Mouse (Mus musculus): ENCODE measurements at regions not wholly inside any gene's neighbourhood (a gene's known extent, or its start where the extent isn't known, plus 50 kb on each side); places are given as distances from the start of the nearest gene placed in this dataset.
"Not testable (repeated sequence)": the region's sequence is repeated elsewhere in the genome, so short reads cannot be mapped to it uniquely, and the experiment has no call there.

DNA sequence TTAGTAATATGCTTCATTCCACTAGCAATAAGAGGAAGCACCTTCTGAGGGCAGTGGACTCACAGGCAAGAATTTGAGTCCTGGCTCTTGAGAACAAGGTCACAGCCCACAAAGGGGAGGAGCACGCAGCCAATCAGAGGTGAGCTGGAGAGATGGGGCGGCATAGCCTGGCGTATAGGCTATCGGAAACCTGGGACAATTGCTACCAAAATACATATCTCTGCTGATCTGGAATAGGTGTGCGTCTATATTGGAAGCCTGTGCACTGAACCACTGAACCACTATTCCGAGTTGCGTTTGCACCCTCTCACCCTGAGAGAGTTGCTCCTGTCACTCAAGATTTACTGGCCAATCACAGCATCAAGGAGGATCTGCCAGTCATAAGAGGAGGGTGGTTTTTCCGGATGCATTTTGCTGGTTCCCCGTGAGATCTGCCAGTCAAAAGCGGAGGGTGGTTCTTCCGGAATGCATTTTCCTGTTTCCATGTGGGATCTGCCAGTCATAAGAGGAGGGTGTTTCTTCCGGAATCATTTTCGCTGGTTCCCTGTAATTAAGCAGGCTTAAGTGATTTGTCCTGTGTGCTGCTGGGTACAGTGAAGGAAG, 80.1 kb upstream of the Riok2 start:
- DNase-seq (ENCODE audit: low spot score in 2 of 2), result peak; percentile 92 to 95

DNA sequence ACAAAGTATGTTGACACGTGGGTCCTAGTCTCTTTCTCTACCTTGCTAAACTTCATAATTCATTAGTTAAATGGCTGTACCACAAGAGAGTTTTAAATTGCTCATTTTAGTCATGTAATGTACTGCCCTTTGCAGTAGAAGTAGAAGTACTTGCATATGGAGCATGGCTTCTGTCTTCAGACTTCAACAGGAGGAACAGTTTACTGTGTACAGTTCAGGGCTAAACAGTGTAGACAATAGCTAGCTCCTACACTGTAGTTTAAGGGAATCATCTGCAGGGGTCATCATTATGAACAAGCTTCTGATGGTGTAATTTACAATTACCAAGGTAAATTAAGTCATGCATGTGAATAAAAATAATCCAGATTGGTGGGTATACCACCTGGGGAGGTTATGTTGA, 79.1 kb upstream of the Riok2 start:
- not testable (repeated sequence) for DNase-seq (ENCODE audit: low spot score in 2 of 2)

DNA sequence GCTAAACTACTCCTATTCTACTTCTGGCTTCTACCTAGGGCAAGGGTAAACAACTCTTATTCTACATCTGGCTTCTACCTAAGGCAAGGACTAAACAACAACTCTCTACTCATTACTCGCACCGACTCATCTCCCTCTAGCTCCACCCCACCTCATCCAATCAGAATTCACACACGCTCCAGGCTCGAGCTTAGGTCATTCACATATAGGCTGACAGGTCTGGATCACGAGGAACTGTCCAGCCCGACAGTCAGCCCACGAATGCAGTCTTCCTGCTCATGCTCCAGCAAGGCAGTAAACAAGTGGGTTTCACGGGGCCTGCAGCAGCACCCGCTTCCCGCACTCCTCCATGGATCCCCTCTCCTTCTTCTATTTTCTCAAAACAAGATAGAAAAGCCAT, 70.6 kb upstream of the Riok2 start:
- DNase-seq (ENCODE audit: low spot score in 2 of 2), result not testable (repeated sequence)
